Mouse (Mus musculus): ENCODE measurements around the gene Mefv. TPM values are rescaled to one million over a fixed set of nuclear protein-coding genes. Genes with fewer than 3 reads are reported as not detected.
"Not testable (repeated sequence)": the region's sequence is repeated elsewhere in the genome, so short reads cannot be mapped to it uniquely, and the experiment has no call there.

Gene Mefv
- total RNA-seq, 2 experiments from 2014 or later = not detected

- no peak for TF ChIP-seq CTCF (conservative IDR thresholded peaks at IDR 0.05)
Measured at GRCm38 (mm10) chr16:3699281-3699680, 18.6 kb downstream of the Mefv start.

DNA sequence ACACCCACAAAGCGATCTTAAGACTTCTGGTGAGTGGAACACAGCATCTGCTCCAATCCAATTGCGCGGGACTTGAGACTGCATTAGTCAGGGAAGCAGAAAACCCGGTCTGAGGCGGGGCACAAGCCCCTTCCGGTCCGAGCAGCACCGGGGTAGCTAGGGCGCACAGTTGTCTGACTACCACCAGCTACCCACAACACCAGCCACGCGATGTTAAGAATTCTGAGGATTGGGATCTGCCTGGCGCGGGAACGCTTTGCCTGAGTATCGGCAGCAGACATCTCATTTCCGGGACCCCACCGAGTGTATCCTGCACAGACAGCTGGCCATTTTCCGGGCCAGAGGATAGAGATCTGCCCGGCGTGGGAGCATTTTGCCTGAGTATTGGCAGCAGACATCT is 28.3 kb downstream of the Mefv start:
- H3K27ac ChIP-seq; DNase-seq (ENCODE audit: low spot score in 2 of 2); H3K4me3 ChIP-seq: not testable (repeated sequence)

More at GRCm38 (mm10) chr16:3699281-3699680, 18.6 kb downstream of the Mefv start:
- Histone ChIP-seq H3K4me3 (no peak overlapping the region), H3K27ac (no peak overlapping the region)
- no peak for DNase-seq (ENCODE audit: low spot score in 2 of 2)

Other genes starting within 250 kb of the Mefv start
- not detected for gene Olfr161, start 127.1 kb downstream of the Mefv start, total RNA-seq (2021)
- 10 to 100 TPM; 20.1 to 20.9 TPM for gene Zfp263, start 26.0 kb upstream of the Mefv start, total RNA-seq (2021)
- gene Olfr15, start 112.8 kb upstream of the Mefv start, total RNA-seq (2021) = not detected
- 1 to 10 TPM; 4.8 to 5.3 TPM for gene Zfp174, start 129.2 kb upstream of the Mefv start, total RNA-seq (2021)
- 10 to 100 TPM; 89.3 to 95.2 TPM for gene Naa60, start 154.3 kb upstream of the Mefv start, total RNA-seq (2021)
- 10 to 100 TPM; 21.3 to 23.0 TPM for gene Zfp597, start 166.5 kb upstream of the Mefv start, total RNA-seq (2021)
- under 1 TPM in 1 of 2 experiments, not detected in 1; 0.91 TPM for gene Gm20695, start 166.6 kb upstream of the Mefv start, total RNA-seq (2021)
- 1 to 10 TPM; 4.2 to 4.7 TPM for gene 1700037C18Rik, start 190.6 kb upstream of the Mefv start, total RNA-seq (2021)
- gene Cluap1, start 190.7 kb upstream of the Mefv start, total RNA-seq (2021) = 10 to 100 TPM; 32.7 to 37.9 TPM